Mouse (Mus musculus): ENCODE data around the gene Rai1.

- no peak for TF ChIP-seq CTCF (IDR thresholded peaks at IDR 0.05; ENCODE audit: borderline replicate concordance, control insufficient read depth, extremely low read depth, insufficient read depth, low read length, poor library complexity)
- TF ChIP-seq POLR2A (IDR thresholded peaks at IDR 0.05; ENCODE audit: control insufficient read depth, extremely low read depth, insufficient read depth, low read length, poor library complexity), result no peak
These were observed 103.9 kb downstream of the Rai1 start for GRCm38 (mm10) chr11:60208712-60209111.

Data from thymus, adult 2 months (tissue).